In the genomic region with DNA sequence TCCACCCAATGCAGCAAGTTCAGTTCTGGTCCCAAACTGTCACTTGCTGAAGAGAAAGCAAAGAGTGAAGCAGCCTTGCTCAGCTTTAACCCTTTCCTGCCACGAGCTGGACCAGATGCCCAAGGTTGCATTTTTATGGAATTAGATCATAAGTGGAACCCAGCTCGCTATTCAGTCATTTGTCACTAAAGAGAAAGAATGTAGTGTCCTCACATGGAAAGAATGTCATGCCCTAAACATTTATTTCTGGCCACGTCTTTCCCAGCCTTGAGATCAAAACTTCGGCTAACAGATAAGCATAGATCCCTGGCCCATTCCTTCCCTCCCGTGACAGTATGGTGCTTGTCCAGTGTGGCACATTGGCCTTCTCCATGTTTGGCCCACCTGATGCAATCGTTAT, we compare ENCODE assay signal across 21 mouse cellular contexts.
DNase-seq lines count a peak whose midpoint lies in the region; ATAC-seq and TF ChIP-seq lines count a peak whose summit lies in the region.
"Had no signal": no experiment of that assay in that cellular context is flagged by ENCODE, and none has a peak within 500 bp of the region (broad histone marks: within the 10 kb centered on the region; RNA-seq: fewer than 3 reads in every experiment).

No protein-coding gene starts in this region.

- no peak overlapping the region for H3K4me2 ChIP-seq in lung, embryonic 14.5 days
- H3K4me2 ChIP-seq in myocyte (ENCODE audit: low read depth), result peak overlapping the region; percentile 57
- H3K4me2 ChIP-seq: liver, embryonic 12.5 days; neural tube, embryonic 12.5 days had no signal

- TF ChIP-seq POLR2A in myocyte (IDR thresholded peaks at IDR 0.05; ENCODE audit: insufficient read length, low read depth), result no peak

- H3K79me2 ChIP-seq in myocyte (ENCODE audit: control insufficient read depth, insufficient read depth), result no peaks in the 10 kb centered on the region

- peak; percentile 87 for DNase-seq in heart, adult 11 months
- no peak for DNase-seq in heart, postnatal 25 days (ENCODE audit: low spot score)
- DNase-seq in lung, embryonic 14.5 days, result peak; percentile 71
- no peak for DNase-seq in lung, postnatal 36 days
- peak; percentile 16 for DNase-seq in R1 (ENCODE audit: low read depth, low spot score)
- DNase-seq in testis, postnatal 10 days (ENCODE audit: low spot score), result no peak
- DNase-seq: cerebellum, adult 9-10 months; embryo, embryonic 11 days; gastrocnemius, adult 2 months; kidney, adult 2 months; kidney, postnatal 4 days; right cerebral cortex, postnatal 4 days had no signal

- ATAC-seq in lung, embryonic 14.5 days (ENCODE audit: insufficient read depth), result peak; percentile 44; the same call in 1 of the 2 replicates
- ATAC-seq: forebrain, embryonic 16.5 days; hindbrain, embryonic 16.5 days; liver, embryonic 12.5 days; midbrain, embryonic 16.5 days had no signal

- no peaks in the 10 kb centered on the region for H3K9me3 ChIP-seq in lung, embryonic 14.5 days (ENCODE audit: low read depth, low read length)
- H3K9me3 ChIP-seq: liver, embryonic 12.5 days; neural tube, embryonic 12.5 days had no signal

- no peak overlapping the region for H3ac ChIP-seq in myocyte (ENCODE audit: control insufficient read depth, insufficient read length)

- H3K9ac ChIP-seq in lung, embryonic 14.5 days, result no peak overlapping the region
- H3K9ac ChIP-seq: liver, embryonic 12.5 days; neural tube, embryonic 12.5 days had no signal

- no peaks in the 10 kb centered on the region for H3K27me3 ChIP-seq in lung, embryonic 14.5 days (ENCODE audit: insufficient read depth, low read length)
- H3K27me3 ChIP-seq in myocyte (ENCODE audit: control insufficient read depth, insufficient read depth, insufficient read length), result no peaks in the 10 kb centered on the region
- H3K27me3 ChIP-seq: neural tube, embryonic 12.5 days had no signal

- H3K4me1 ChIP-seq in lung, embryonic 14.5 days (ENCODE audit: insufficient read depth), result 0 out of 2 replicates have a peak, but pooled peaks cover 3% of the 10 kb centered on the region
- H3K4me1 ChIP-seq: liver, embryonic 12.5 days had no signal

- 35% methylated on average over 6 of the region's 6 CpGs for WGBS in lung, embryonic 14.5 days

- H3K4me3 ChIP-seq in lung, embryonic 14.5 days (ENCODE audit: low read depth, low read length), result no peak overlapping the region
- no peak overlapping the region for H3K4me3 ChIP-seq in myocyte
- H3K4me3 ChIP-seq: erythroblast, embryonic 14.5 days; liver, embryonic 12.5 days; neural tube, embryonic 12.5 days had no signal

- H3K27ac ChIP-seq in lung, embryonic 14.5 days (ENCODE audit: low read depth), result no peak overlapping the region
- H3K27ac ChIP-seq: liver, embryonic 12.5 days; macrophage; neural tube, embryonic 12.5 days had no signal

- H3K36me3 ChIP-seq in lung, embryonic 14.5 days (ENCODE audit: insufficient read depth), result no peaks in the 10 kb centered on the region
- no peaks in the 10 kb centered on the region for H3K36me3 ChIP-seq in myocyte (ENCODE audit: control insufficient read depth, insufficient read depth)
- H3K36me3 ChIP-seq: G1E; liver, embryonic 12.5 days; neural tube, embryonic 12.5 days had no signal

- TF ChIP-seq CTCF in lung, embryonic 14.5 days (IDR thresholded peaks at IDR 0.05; ENCODE audit: low read depth), result no peak

- intact Hi-C loops in heart, postnatal 25 days (cut with DNase I), result no loop called here

TF ChIP-seq in myocyte, 11 proteins besides CTCF, POLR2A, EP300 and RAD21:
- TF ChIP-seq CEBPB (IDR thresholded peaks at IDR 0.05; ENCODE audit: insufficient read depth, poor library complexity, severe bottlenecking) (no peak), USF1 (IDR thresholded peaks at IDR 0.05; ENCODE audit: low read depth) (no peak), SRF (IDR thresholded peaks at IDR 0.05; ENCODE audit: control insufficient read depth, insufficient read length, low read depth) (no peak), MYOD1 (IDR thresholded peaks at IDR 0.05; ENCODE audit: control insufficient read depth in 1 of 3, insufficient read length in 2 of 3, low read depth in 2 of 3) (no peak), E2F4 (IDR thresholded peaks at IDR 0.05; ENCODE audit: insufficient read depth) (no peak), MAX (IDR thresholded peaks at IDR 0.05; ENCODE audit: low read depth) (no peak), POLR2AphosphoS2 (IDR thresholded peaks at IDR 0.05; ENCODE audit: insufficient read length, low read depth) (no peak)

Comparison
In these comparisons a context has a peak if more than half of its experiments do, and no peak if none do; other contexts are left out.
1. DNase-seq: peak in heart, adult 11 months (single experiment), lung, embryonic 14.5 days (single experiment) and R1 (single experiment); none in heart, postnatal 25 days (single experiment), lung, postnatal 36 days (single experiment) and testis, postnatal 10 days (single experiment).